Mouse (Mus musculus) neural tube, embryonic 15.5 days (tissue): Measurements from ENCODE around the gene Cnot6. TPM values are rescaled to one million over a fixed set of nuclear protein-coding genes. Genes with fewer than 3 reads are reported as not detected.

Experiments used
- ATAC-seq: fragments of 200-750 bp; cut with Nextera tagmentation; 2 replicates; pipeline ENCODE4 v1.8.0; 2017; ENCODE audit warnings: mild to moderate bottlenecking, moderate TSS enrichment, moderate library complexity; ENCODE audit not compliant: low FRiP score
- H3K27ac ChIP-seq: fragments of 300-500 bp; sonication (generic); replicated peaks from 2 replicates; pipeline ENCODE4 v1.5.1; 2015; ENCODE audit warnings: mild to moderate bottlenecking, inconsistent platforms
- H3K27me3 ChIP-seq: fragments of 300-500 bp; sonication (generic); replicated peaks from 2 replicates; pipeline ENCODE4 v1.6.1; 2015; ENCODE audit warnings: inconsistent platforms
- H3K36me3 ChIP-seq: fragments of 300-500 bp; sonication (generic); 2 replicates; pipeline ENCODE4 v1.6.1; 2015; ENCODE audit warnings: inconsistent platforms
- H3K4me1 ChIP-seq: fragments of 300-500 bp; sonication (generic); 2 replicates; pipeline ENCODE4 v1.6.1; 2015; ENCODE audit warnings: inconsistent platforms
- H3K4me2 ChIP-seq: fragments of 300-500 bp; sonication (generic); 2 replicates; pipeline ENCODE4 v1.6.1; 2015; ENCODE audit warnings: inconsistent platforms, mild to moderate bottlenecking, moderate library complexity
- H3K4me3 ChIP-seq: fragments of 300-500 bp; sonication (generic); replicated peaks from 2 replicates; pipeline ENCODE4 v1.5.1; 2015; ENCODE audit warnings: mild to moderate bottlenecking, inconsistent platforms
- H3K9ac ChIP-seq: fragments of 300-500 bp; sonication (generic); replicated peaks from 2 replicates; pipeline ENCODE4 v1.6.1; 2015; ENCODE audit warnings: mild to moderate bottlenecking, inconsistent platforms
- H3K9me3 ChIP-seq: fragments of 300-500 bp; sonication (generic); replicated peaks from 2 replicates; pipeline ENCODE4 v1.6.1; 2016; ENCODE audit warnings: inconsistent platforms
- WGBS: fragments of 180-500 bp; shearing (Covaris S2); methylation state at CpG from one replicate; pipeline ENCODE4 v1.1.7; 2015; ENCODE audit warnings: mixed read lengths; 5-methylcytosine and 5-hydroxymethylcytosine counted together
- polyA plus RNA-seq: library from polyadenylated mRNA; unstranded; fragments of >200 nt; fragmentation: Nextera tagmentation; extraction: Ambion mirVana; gene quantifications from 2 replicates; pipeline ENCODE4 v1.2.1, GENCODE M21; 2015

The Cnot6 gene
- polyA plus RNA-seq, 1 experiment from 2014 or later, result 31.2 TPM

DNA sequence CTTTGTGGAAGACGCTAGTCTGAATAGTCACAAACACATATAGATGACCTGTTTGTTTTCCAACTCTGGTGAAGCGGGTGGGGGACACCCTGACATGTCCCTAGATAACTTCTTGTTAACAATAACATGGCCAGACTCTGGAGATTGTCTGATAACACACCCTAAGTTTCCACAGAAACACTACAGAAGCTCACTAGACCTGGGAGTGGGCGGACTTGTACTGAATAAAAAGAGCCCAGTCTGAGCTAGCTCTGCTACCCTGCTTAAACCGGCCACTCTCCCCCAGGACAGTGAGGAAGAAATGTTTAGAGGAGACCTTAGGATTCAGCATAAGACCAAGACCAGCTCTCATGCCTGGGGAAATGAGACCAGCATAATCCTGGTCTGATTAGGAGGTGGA is 47.1 kb downstream of the Cnot6 start:
- Histone ChIP-seq H3K36me3 (0 out of 2 replicates have a peak, but pooled peaks cover 9% of the 10 kb centered on the region), H3K27ac (no peak overlapping the region), H3K9me3 (no peaks in the 10 kb centered on the region), H3K4me2 (no peak overlapping the region), H3K4me3 (no peak overlapping the region), H3K4me1 (no peaks in the 10 kb centered on the region), H3K27me3 (no peaks in the 10 kb centered on the region), H3K9ac (no peak overlapping the region)
- WGBS, result 83% methylated on average over 4 of the region's 4 CpGs
- ATAC-seq, result 0 out of 2 replicates have a peak, but pooled peaks have one; percentile 41

DNA sequence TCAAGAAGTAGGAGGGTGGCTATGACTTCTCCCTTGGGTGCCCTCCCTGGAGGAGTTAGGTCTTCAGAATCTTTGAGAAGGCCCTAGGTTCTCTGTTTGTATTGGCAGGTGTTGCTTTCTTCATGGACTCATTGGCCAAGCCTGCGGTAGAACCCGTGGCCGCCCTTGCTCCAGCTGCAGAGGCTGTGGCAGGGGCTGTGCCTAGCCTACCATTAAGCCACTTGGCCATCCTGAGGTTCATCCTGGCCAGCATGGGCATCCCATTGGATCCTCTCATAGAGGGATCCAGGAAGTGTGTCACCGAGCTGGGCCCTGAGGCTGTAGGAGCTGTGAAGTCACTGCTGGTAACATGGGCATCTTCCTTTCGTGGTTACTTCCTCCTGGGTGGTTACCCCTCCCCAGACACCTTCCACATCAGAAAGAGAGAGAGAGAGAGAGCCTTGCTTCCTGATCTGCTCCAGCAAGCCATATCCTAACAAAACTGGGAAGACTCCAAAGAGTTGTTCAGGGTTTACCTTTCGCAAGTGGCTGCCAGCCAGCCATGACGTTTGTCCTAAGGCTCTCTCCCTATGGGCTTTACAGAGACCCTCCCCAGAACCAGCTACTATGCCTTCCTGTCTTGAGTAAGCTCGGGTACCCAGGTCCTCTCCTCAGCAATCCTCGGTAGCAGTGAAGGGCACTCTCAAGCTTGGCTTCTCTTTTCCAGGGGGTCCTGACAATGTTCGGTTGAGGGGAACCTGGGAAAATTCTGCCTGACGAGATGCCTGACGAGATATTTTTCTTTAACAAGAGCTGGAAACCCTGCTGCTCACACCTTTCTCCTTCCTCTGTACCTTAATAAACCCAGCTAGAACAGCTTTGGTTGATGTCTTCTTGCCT is 48.0 kb downstream of the Cnot6 start:
- Histone ChIP-seq H3K27me3 (no peaks in the 10 kb centered on the region), H3K27ac (no peak overlapping the region), H3K9ac (no peak overlapping the region), H3K4me1 (no peaks in the 10 kb centered on the region), H3K4me2 (no peak overlapping the region), H3K9me3 (no peaks in the 10 kb centered on the region), H3K4me3 (no peak overlapping the region), H3K36me3 (0 out of 2 replicates have a peak, but pooled peaks cover 3% of the 10 kb centered on the region)
- WGBS, result 79% methylated on average over 12 of the region's 12 CpGs
- no peak for ATAC-seq

DNA sequence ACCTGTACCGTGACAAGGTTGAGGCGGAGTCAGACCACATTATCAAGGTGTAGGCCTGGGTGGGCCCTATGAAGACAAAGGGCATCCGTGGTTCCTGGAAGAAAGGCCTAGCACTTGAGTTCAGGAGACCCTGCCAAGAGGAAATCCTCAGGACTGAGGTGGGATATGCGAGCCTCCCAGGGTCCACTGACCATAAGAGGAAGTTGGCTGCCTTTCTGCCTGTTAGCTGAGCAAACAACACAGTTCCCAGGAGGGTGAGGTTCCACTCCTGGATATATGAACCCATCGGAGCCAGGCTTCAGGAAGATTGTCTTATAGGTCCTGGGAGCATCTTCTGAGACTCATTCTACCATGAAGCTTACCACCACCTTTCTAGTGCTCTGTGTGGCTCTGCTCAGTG is 49.2 kb downstream of the Cnot6 start, which contains the start of gene Scgb3a1:
TSS of gene Scgb3a1 (plus strand) at position 301 of the 400 bp plus-strand sequence.
- 88% methylated on average over 5 of the region's 5 CpGs for WGBS
- ATAC-seq, result no peak
- no peak within 1 kb of the TSS for H3K27ac ChIP-seq

DNA sequence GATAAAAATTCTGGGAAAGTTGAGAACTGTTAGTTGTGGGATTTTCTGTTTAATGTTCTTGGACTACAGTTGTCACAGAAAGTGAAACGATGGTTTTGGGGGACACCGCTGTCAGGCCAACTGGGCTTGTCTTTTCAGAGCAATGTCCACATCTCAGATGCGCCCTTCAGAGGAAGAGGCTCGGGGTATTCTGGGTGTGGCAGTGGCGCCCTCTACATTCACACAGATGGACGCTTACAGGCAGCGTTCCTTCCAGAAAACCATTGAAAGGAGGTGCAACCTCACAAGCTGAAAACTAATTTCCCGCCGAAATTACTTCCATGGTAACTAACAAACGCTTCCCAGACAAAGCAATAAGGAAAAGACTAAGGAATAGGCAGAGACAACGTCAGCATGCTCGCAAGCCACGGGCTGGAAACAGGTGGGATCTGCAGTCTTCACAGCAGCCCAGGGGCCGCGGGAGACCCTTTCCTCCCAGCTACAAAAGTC is 50.2 kb downstream of the Cnot6 start:
- ATAC-seq, result no peak
- H3K27ac ChIP-seq, result no peak overlapping the region
- 61% methylated on average over 15 of the region's 15 CpGs for WGBS

More for the DNA sequence above, 49.2 kb downstream of the Cnot6 start, which contains the start of gene Scgb3a1:
- Histone ChIP-seq H3K36me3 (no peaks in the 10 kb centered on the region), H3K4me2 (no peak within 1 kb of the TSS), H3K4me3 (no peak within 1 kb of the TSS), H3K4me1 (no peaks in the 10 kb centered on the region), H3K9ac (no peak within 1 kb of the TSS), H3K9me3 (no peaks in the 10 kb centered on the region), H3K27me3 (no peaks in the 10 kb centered on the region)

GRCm38 (mm10) chr11:49659470-49659799 is 53.1 kb downstream of the Cnot6 start:
- ATAC-seq, result no peak
- WGBS, result 61% methylated on average over 7 of the region's 7 CpGs

More for the DNA sequence above, 50.2 kb downstream of the Cnot6 start:
- Histone ChIP-seq H3K4me3 (no peak overlapping the region), H3K9ac (no peak overlapping the region), H3K4me1 (no peaks in the 10 kb centered on the region), H3K4me2 (no peak overlapping the region), H3K27me3 (no peaks in the 10 kb centered on the region), H3K36me3 (no peaks in the 10 kb centered on the region), H3K9me3 (no peaks in the 10 kb centered on the region)

GRCm38 (mm10) chr11:49658791-49659469 is 53.6 kb downstream of the Cnot6 start:
- no peak overlapping the region for H3K9ac ChIP-seq
- 61% methylated on average over 10 of the region's 10 CpGs for WGBS
- no peaks in the 10 kb centered on the region for H3K27me3 ChIP-seq
- H3K27ac ChIP-seq, result no peak overlapping the region
- H3K4me1 ChIP-seq, result no peaks in the 10 kb centered on the region
- H3K9me3 ChIP-seq, result no peaks in the 10 kb centered on the region
- no peak for ATAC-seq
- H3K4me2 ChIP-seq, result no peak overlapping the region
- H3K4me3 ChIP-seq, result no peak overlapping the region
- H3K36me3 ChIP-seq, result no peaks in the 10 kb centered on the region

More at GRCm38 (mm10) chr11:49659470-49659799, 53.1 kb downstream of the Cnot6 start:
- Histone ChIP-seq H3K9me3 (no peaks in the 10 kb centered on the region), H3K9ac (no peak overlapping the region), H3K4me3 (no peak overlapping the region), H3K27ac (no peak overlapping the region), H3K36me3 (no peaks in the 10 kb centered on the region), H3K4me1 (no peaks in the 10 kb centered on the region), H3K27me3 (no peaks in the 10 kb centered on the region), H3K4me2 (no peak overlapping the region)

DNA sequence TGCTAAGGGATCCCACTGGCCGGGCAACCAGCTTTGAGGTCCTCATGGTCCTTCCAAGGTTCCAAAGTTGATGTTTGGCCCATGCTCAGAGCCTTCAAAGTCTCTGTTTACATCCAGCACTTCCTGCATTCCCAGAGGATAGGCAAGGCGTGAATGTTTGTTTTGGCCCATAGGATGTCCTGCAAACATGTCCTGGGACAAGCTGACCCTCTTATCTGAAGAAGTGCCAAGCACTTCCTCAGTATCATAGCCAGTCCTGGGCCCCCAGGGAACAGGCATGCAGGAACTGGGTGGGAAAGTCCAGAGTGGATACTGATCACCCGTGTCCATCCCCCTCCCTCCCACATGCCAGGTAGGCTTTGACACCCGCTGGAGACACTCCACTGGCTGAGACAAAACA is 54.5 kb downstream of the Cnot6 start:
- H3K9ac ChIP-seq, result no peak overlapping the region
- no peaks in the 10 kb centered on the region for H3K9me3 ChIP-seq
- no peak overlapping the region for H3K27ac ChIP-seq
- no peak overlapping the region for H3K4me2 ChIP-seq
- H3K4me1 ChIP-seq, result peaks cover under 1% of the 10 kb centered on the region; the same call in 1 of the 2 replicates
- ATAC-seq, result no peak
- no peaks in the 10 kb centered on the region for H3K27me3 ChIP-seq
- 90% methylated on average over 4 of the region's 4 CpGs for WGBS
- H3K4me3 ChIP-seq, result no peak overlapping the region
- no peaks in the 10 kb centered on the region for H3K36me3 ChIP-seq

- H3K9me3 ChIP-seq, result no peaks in the 10 kb centered on the region
- no peak overlapping the region for H3K27ac ChIP-seq
- H3K4me2 ChIP-seq, result no peak overlapping the region
- H3K4me1 ChIP-seq, result peaks cover 4% of the 10 kb centered on the region; the same call in 1 of the 2 replicates
- no peaks in the 10 kb centered on the region for H3K36me3 ChIP-seq
- ATAC-seq, result no peak
- no peak overlapping the region for H3K4me3 ChIP-seq
- H3K9ac ChIP-seq, result no peak overlapping the region
- H3K27me3 ChIP-seq, result no peaks in the 10 kb centered on the region
Measured at GRCm38 (mm10) chr11:49655501-49655900, 57.0 kb downstream of the Cnot6 start.

- Histone ChIP-seq H3K4me2 (no peak overlapping the region), H3K9me3 (no peaks in the 10 kb centered on the region), H3K4me1 (peaks cover 4% of the 10 kb centered on the region; the same call in 1 of the 2 replicates), H3K4me3 (no peak overlapping the region), H3K27ac (no peak overlapping the region), H3K36me3 (no peaks in the 10 kb centered on the region), H3K27me3 (no peaks in the 10 kb centered on the region), H3K9ac (no peak overlapping the region)
- WGBS, result 91% methylated on average over 5 of the region's 5 CpGs
- no peak for ATAC-seq
Measured at GRCm38 (mm10) chr11:49654651-49655050, 57.9 kb downstream of the Cnot6 start.

- Histone ChIP-seq H3K4me1 (peaks cover 4% of the 10 kb centered on the region; the same call in 1 of the 2 replicates), H3K9me3 (no peaks in the 10 kb centered on the region), H3K36me3 (no peaks in the 10 kb centered on the region), H3K4me2 (peak overlapping the region; percentile 41), H3K27me3 (no peaks in the 10 kb centered on the region), H3K4me3 (no peak overlapping the region), H3K9ac (no peak overlapping the region), H3K27ac (no peak overlapping the region)
- peak; percentile 58; the same call in 1 of the 2 replicates for ATAC-seq
- WGBS, result 38% methylated on average over 11 of the region's 11 CpGs
Measured at GRCm38 (mm10) chr11:49653079-49653408, 59.5 kb downstream of the Cnot6 start.

- 23% methylated on average over 19 of the region's 19 CpGs for WGBS
- H3K27ac ChIP-seq, result no peak overlapping the region
- H3K9me3 ChIP-seq, result no peaks in the 10 kb centered on the region
- no peak overlapping the region for H3K4me3 ChIP-seq
- peak overlapping the region; percentile 41 for H3K4me2 ChIP-seq
- H3K36me3 ChIP-seq, result no peaks in the 10 kb centered on the region
- no peaks in the 10 kb centered on the region for H3K27me3 ChIP-seq
- peak; percentile 76; the same call in 1 of the 2 replicates for ATAC-seq
- H3K9ac ChIP-seq, result no peak overlapping the region
- peaks cover 4% of the 10 kb centered on the region; the same call in 1 of the 2 replicates for H3K4me1 ChIP-seq
Measured at GRCm38 (mm10) chr11:49652401-49653078, 60.0 kb downstream of the Cnot6 start.
